Mouse (Mus musculus) left cerebral cortex, adult 2 months (tissue): ENCODE measurements around the gene Acadsb. TPM values are rescaled to one million over a fixed set of nuclear protein-coding genes. Genes with fewer than 3 reads are reported as not detected.
A peak's percentile ranks its signal among the peaks of the same experiment; 100 is the strongest.
"Not testable (repeated sequence)": the region's sequence is repeated elsewhere in the genome, so short reads cannot be mapped to it uniquely, and the experiment has no call there.

Experiments
- DNase-seq, 2 experiments: peaks; one replicate each; pipeline ENCODE4 v3.0.0; 2021 to 2022; ENCODE audit warnings: low spot score in 2 of 2, mixed read lengths in 1 of 2; ENCODE audit errors: extremely low spot score in 1 of 2
- H3K27ac ChIP-seq: fragments of 200-600 bp; 2 replicates; pipeline ENCODE4 v1.8.1; 2022
- H3K4me3 ChIP-seq: fragments of 200-600 bp; 2 replicates; pipeline ENCODE4 v1.8.1; 2022
- CTCF ChIP-seq: fragments of 200-600 bp; IDR thresholded peaks from 2 replicates; pipeline ENCODE4 v1.8.1; 2022; ENCODE audit warnings: antibody characterized with exemption, mild to moderate bottlenecking, moderate library complexity
- intact Hi-C: fragments of 180-260 bp; cut with DNase I; formaldehyde crosslinking; loops from one replicate; pipeline ENCODE4 v1.15.1; 2025
- long read RNA-seq, 2 experiments: library from polyadenylated mRNA; stranded (forward); transcript quantifications; one replicate each; pipeline ENCODE4 v2.0.0; 2021; ENCODE audit warnings: borderline mapping rate in 2 of 2
- total RNA-seq, 2 experiments: library from RNA; stranded (reverse); gene quantifications; 2 replicates each; pipeline ENCODE4 v1.2.3; 2021

Gene Acadsb
- 10 to 100 TPM; 84.8 to 89.9 TPM for total RNA-seq
- long read RNA-seq, experiment 1, full-length matches to known transcripts, result 61 of 72 reads
- long read RNA-seq, experiment 1, partial matches to known transcripts, result 0 of 72 reads
- long read RNA-seq, experiment 1, other reads (novel, unspliced or antisense), result 11 of 72 reads
- long read RNA-seq, experiment 2, full-length matches to known transcripts, result 47 of 59 reads
- long read RNA-seq, experiment 2, partial matches to known transcripts, result 2 of 59 reads
- long read RNA-seq, experiment 2, other reads (novel, unspliced or antisense), result 10 of 59 reads

DNA sequence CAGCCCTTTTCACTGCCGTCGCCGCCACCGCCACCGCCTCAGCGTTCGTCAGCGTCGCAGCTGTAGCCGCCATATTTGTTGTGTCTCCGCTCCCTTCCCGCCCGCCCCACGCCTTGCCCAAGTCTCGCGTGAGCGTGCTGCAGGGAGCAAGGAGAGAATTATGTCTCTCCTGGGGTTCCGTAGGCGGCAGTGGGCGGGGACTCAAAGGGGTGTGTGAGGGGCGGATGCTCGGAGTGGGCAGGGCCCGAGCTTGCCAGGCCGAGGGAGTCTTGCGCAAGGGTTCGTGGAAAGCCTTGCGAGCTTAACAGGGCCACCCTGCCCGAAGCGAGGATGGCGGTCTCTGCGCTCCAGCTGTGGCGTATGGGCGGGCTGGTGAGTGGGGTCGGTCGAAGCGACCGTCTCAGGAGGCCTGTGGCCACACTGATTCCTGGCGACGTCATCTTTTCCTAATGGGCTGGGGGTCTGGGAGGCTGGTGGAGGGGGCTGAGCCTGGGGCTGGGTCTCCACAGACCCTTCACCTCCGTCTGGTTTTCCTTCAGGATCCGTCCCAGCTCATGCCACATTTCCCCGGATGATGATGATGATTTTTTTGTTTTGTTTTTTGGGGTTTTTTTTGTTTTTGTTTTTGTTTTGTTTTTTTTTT is at the start of gene Acadsb, which contains the start of gene Ikzf5:
Gene Acadsb, plus strand, starts transcription at position 186 of the 643 bp plus-strand sequence.
Gene Ikzf5, minus strand, starts transcription at position 106 of the 643 bp plus-strand sequence.
- H3K4me3 ChIP-seq, result peak within 1 kb of the TSS; percentile 94
- DNase-seq, result peak; percentile 98 to 100
- intact Hi-C loops, result loop anchor here (2.0 to 5.0 kb wide), 2 partner anchors 48 to 152 kb away; partner anchors contain the start of genes 2310057M21Rik and Bub3

DNA sequence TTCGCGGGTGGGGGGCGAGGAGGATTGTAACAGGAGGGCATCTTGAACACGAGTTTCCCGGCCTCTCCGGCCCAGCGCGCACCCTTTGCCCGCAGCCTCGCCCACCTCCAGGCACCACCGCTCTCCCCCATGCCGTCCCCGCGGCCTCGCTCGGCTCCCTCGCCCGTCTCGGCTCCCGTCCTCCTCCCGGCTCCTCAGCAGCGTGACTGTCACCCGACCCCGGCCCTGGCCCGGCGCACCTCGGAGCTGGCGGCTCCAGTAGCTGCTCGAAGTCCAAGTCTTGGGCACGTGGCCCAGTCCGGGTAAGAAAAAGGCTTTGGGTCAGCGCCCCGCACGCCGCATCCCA is 48.2 kb upstream of the Acadsb start:
- no peak for TF ChIP-seq CTCF
- DNase-seq, result no peak
- Histone ChIP-seq H3K27ac (peak overlapping the region; percentile 85), H3K4me3 (peak overlapping the region; percentile 97)
- intact Hi-C loops, result loop anchor here (2.0 to 5.0 kb wide), 2 partner anchors 49 to 195 kb away; partner anchors contain the start of genes Acadsb and Ikzf5

More for the DNA sequence above, at the start of gene Acadsb, which contains the start of gene Ikzf5:
- no peak for TF ChIP-seq CTCF
- H3K27ac ChIP-seq, result peak within 1 kb of the TSS; percentile 86

DNA sequence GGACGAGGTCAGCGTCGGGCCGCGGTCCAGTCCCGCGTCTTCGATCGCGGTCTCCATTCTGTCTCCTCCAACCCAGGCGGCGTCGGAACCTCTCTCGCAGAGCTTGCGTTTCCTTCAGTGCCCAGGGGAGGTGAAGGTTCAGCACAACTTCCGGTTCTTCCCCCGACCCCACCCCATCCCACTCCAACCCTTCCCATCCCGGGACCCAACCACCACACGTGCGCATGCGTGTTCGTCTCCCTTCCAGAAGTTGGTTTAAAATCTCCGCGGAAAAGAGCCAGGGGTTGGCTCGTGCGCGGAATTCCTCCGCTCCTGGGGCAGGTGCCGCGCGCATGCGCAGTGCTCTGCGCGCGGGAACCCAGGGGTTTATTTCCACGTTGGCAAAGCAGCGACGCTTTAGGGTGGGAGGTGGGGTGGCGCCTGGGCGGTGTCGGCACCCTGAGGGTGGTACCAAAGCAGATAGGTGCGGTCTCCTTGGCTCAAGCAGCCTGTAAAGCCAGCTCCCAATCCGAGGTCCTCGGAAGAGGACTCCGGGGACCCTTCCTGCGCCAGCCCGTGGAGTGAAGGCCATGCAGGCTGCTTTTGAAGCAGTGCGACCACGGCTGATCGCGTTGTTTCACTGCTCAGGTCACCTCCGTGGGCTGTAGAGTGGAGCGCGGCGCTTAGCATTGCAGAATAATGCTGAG is 47.6 kb upstream of the Acadsb start, which contains the start of gene 2310057M21Rik:
Gene 2310057M21Rik, minus strand, starts transcription at position 145 of the 686 bp plus-strand sequence.
- intact Hi-C loops, result loop anchor here (2.0 to 5.0 kb wide), 2 partner anchors 48 to 195 kb away; partner anchors contain the start of genes Acadsb and Ikzf5
- TF ChIP-seq CTCF, result no peak
- Histone ChIP-seq H3K4me3 (peak within 1 kb of the TSS; percentile 97), H3K27ac (peak within 1 kb of the TSS; percentile 95)
- peak; percentile 91 to 93 for DNase-seq

DNA sequence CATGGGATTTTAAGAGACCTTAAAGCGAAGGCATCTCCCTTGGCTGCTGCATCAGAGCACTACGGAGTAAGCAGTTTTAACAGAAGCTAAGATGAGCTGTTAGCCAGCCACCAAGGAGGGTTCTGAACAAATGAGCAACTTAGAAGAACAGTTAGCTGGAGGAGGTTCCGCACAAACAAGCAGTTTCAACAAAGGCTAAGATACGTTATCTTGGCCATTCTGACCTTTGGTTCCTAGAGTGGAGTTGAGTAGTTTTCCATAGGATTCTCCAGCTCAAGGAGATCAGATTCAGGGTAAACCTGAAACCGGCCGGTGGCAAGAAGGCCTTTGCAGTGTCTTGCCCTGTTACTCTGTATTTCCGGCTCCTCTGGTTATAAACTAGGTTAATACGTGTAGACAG is 46.3 kb upstream of the Acadsb start:
- no peak for TF ChIP-seq CTCF
- intact Hi-C loops, result loop anchor here (5.0 kb wide), 1 partner anchor 193 kb away; no protein-coding TSS in a partner anchor
- Histone ChIP-seq H3K27ac (no peak overlapping the region), H3K4me3 (no peak overlapping the region)
- DNase-seq, result no peak

DNA sequence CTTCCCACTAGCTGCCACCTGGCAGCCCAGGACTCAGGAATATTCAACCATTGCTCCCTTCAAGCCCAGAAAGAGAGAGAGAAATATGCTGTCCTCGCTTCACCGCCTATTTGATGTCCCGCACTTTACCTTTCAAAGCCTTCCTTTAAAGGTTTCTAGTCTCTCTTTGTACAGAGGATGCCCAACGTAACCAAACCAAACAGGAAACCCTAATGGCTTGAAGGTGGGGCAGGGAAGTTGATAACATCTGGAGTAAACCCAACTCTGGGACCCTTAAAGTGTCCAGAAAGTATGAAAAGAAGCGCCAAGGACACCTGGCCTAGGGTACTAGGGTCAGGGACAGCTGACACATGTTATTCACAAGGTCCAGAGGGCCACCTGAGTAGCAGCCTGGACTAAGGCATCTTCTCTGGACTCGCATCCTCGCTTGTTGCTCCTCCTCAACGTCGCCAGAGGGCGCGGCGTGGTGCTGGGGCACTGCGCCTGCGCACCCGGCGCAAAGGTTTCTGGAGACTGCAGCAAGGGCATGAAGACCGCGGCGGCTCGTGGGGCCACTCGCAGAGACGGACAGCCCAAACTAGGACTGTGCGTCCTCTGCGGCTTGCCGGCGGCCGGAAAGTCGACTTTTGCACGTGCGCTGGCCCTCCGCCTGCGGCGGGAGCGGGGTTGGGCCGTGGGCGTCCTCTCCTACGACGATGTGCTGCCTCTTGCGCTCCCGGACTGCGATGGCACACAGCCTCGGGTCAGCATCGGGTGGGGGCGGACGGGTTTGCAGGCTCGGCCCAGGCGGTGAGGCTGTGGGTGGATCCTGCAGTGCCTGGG is 39.5 kb upstream of the Acadsb start, which contains the start of gene Pstk:
Gene Pstk, plus strand, starts transcription at position 494 of the 822 bp plus-strand sequence.
- DNase-seq, result peak; percentile 89 to 91
- peak within 1 kb of the TSS; percentile 96 for H3K27ac ChIP-seq
- H3K4me3 ChIP-seq, result peak within 1 kb of the TSS; percentile 99
- TF ChIP-seq CTCF, result peak; percentile 94
- intact Hi-C loops, result loop anchor here (5.0 kb wide), 1 partner anchor 511 kb away; no protein-coding TSS in a partner anchor

DNA sequence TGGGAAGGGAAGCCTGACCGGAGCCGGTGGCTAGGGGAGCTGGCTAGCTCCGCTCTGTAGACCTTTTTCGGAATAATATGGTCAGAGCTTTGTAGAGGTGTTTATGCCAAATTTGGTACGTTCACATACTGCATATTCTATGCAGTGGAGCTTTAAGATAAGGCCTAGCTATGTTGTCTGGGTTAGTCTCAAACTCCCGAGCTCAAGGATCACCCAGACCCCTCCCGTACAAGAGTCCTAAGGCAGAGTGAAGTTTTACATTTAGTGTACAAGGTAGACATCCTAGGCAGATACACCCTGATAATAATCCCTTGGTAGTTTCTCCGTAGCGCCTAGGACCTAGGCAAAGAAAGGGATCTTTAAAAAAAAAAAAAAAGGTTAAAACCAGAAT is 38.9 kb upstream of the Acadsb start:
- intact Hi-C loops, result loop anchor here (5.0 kb wide), 1 partner anchor 511 kb away; no protein-coding TSS in a partner anchor
- H3K27ac ChIP-seq, result peak overlapping the region; percentile 96
- no peak for TF ChIP-seq CTCF
- peak overlapping the region; percentile 99 for H3K4me3 ChIP-seq
- DNase-seq, result no peak

DNA sequence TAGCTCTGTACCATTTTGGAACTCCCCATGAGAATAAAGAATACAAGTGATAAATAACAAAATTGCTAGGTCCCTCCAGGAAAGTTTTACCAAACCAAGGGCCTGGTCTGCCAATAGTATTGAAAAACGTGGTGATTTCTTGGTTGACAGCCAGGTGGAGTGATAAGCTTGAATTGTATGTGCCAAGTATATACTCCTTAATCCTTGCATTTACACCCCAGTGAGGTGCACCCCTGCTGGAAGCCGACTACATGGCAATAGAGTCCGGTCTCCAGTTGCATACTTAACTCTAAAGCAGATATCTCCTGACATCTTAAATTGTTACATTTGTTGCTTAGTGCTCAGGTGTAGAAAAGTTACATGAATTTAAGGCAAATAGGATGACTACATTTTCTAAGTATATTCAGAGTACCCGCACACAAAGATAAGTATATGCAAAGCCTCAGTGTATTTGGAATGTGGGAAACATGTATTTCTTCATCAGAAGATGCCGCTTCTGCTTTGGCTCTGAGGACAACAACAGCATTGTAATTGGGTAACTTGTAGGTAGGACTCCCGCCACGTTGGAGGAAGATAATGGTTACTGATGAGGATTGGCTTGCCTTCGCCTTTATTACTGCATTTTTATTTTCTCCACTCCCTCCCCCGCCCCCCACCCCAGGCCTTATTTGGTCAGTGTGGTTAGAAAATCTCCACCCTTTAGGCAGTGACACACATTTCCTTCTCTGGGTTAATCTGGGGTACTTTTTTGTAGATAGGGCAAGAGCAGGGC is 38.3 kb upstream of the Acadsb start:
- peak overlapping the region; percentile 96; the same call in 1 of the 2 replicates for H3K27ac ChIP-seq
- intact Hi-C loops, result loop anchor here (5.0 kb wide), 1 partner anchor 510 kb away; no protein-coding TSS in a partner anchor
- H3K4me3 ChIP-seq, result peak overlapping the region; percentile 99
- peak; percentile 28 for TF ChIP-seq CTCF
- DNase-seq, result no peak

DNA sequence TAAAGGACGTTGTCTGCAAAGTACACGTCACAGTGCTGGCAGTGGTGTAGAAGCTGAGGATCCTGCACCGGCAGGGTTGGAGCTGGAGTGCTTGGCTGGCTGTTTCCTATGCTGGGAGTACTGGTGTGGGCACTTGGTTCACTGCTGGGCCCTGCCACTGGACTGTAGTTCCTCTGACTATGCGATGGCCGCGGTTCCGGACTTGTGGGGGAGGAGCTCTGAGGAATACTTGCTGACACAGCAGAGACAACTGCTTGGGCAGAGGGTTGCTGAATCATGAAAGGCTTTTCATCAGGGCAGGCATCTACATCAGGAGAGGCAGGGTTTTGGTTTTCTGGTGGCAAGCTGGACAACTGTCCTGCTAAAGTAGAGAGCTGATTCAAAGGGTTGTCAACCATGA is 18.6 kb upstream of the Acadsb start:
- H3K27ac ChIP-seq, H3K4me3 ChIP-seq, intact Hi-C loops, DNase-seq: not testable (repeated sequence)

DNA sequence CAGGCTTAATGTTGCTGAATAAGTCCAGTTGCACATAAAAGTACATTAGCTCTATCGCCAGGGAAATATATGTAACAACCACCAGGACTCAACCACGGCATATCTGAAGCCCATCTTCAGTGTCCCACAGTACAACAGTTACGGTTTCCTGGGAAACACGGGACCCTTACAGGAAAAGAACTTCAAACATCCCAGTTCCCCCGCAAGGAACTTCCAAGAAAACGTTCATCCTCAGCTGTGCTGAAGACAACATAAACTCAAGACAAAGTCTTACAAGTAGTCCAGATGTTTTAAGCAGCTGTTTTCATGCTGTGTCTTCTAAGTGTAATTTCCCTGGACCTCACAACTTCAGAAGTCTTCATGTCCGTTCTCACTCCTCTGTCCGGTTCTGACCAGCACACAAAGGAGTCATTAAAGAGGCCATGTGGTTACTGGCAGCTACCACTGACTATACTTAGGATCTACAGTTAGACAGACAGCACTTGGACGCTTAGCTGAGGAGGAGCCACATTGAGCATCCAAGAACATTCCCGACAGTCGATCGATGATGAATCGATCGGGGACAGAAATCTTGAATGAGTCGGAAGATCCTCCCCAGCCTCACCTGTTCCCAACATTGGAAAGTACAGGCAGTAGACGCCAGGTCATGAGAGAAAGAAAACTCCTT is 947 bp upstream of the Acadsb start:
- intact Hi-C loops, result no loop called here
- Histone ChIP-seq H3K27ac (peak overlapping the region; percentile 86), H3K4me3 (peak overlapping the region; percentile 94)
- DNase-seq, result no peak
- no peak; the same call in 1 of the 2 replicates for TF ChIP-seq CTCF
